Mouse (Mus musculus): Measurements from ENCODE around the gene Psmc1. TPM values are rescaled to one million over a fixed set of nuclear protein-coding genes. Genes with fewer than 3 reads are reported as not detected.

Gene Psmc1
- polyA plus RNA-seq, 1 experiment from 2014 or later = 308 TPM

DNA sequence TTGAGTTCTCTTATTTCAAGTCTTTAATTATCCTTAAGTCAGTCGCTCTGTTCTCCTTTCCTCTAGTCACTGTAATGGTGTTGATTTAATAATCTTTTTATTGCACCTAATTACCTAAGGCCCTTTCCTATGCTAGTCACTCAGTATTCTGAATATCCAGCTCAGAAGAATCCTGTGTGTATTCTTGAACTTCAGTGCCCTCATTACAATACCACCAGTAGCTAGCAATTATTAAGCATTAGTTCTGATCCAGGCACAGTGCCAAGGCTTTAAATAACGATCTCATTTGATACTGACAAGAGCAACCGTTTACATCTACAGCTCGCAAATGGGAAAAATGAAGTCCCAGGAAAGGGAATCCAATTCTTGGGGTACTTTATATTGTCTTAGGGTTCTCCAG is 34.2 kb upstream of the Psmc1 start:
- Histone ChIP-seq H3K4me3 (ENCODE audit: low read depth, low read length) (no peak overlapping the region), H3K36me3 (ENCODE audit: insufficient read depth) (no peaks in the 10 kb centered on the region), H3K27me3 (ENCODE audit: insufficient read depth, low read length) (no peaks in the 10 kb centered on the region), H3K4me1 (ENCODE audit: insufficient read depth) (no peaks in the 10 kb centered on the region), H3K4me2 (no peak overlapping the region), H3K27ac (ENCODE audit: low read depth) (no peak overlapping the region), H3K9me3 (ENCODE audit: low read depth, low read length) (no peaks in the 10 kb centered on the region), H3K9ac (no peak overlapping the region)
- peak; percentile 65 for DNase-seq
- TF ChIP-seq CTCF (IDR thresholded peaks at IDR 0.05; ENCODE audit: low read depth) = no peak
- no peak for ATAC-seq (ENCODE audit: insufficient read depth)
- WGBS = 47% methylated on average over 4 of the region's 4 CpGs

DNA sequence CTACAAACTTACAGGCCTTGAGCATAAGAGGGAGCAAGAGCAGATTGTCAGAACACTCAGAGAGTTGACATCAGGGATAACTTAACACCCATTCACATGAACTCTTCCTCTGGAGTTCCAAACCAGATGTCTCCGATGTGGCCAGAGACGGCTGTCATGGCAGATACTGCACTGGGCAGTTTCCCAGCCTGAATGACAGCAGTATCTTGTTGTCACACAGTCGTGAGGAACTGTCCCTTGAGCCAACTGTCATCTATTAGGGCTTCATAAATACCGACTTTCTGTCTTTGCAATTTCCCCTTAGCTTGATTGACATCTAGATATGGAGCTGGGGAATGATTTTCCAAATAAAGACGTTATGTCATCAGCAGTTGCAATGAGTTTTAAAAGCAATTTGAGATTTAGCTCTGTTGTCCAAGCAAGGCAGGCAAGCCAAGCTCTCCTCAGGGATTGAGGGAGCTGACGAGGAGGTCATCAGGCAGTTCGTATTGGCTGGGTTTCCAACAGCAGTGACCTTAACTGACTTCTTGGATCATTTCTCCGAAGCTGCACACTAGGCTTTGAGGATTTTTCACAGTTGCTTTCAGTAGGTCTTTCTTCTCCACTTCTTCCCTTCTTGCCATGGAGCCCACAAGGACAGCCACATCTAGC is 30.2 kb upstream of the Psmc1 start:
- TF ChIP-seq CTCF (IDR thresholded peaks at IDR 0.05; ENCODE audit: low read depth) = no peak
- DNase-seq = peak; percentile 89
- H3K4me3 ChIP-seq (ENCODE audit: low read depth, low read length) = no peak overlapping the region
- H3K4me2 ChIP-seq = no peak overlapping the region
- H3K9me3 ChIP-seq (ENCODE audit: low read depth, low read length) = no peaks in the 10 kb centered on the region
- no peaks in the 10 kb centered on the region for H3K36me3 ChIP-seq (ENCODE audit: insufficient read depth)
- peak; percentile 94 for ATAC-seq (ENCODE audit: insufficient read depth)
- no peak overlapping the region for H3K9ac ChIP-seq
- WGBS = 48% methylated on average over 8 of the region's 8 CpGs
- peaks cover 7% of the 10 kb centered on the region for H3K4me1 ChIP-seq (ENCODE audit: insufficient read depth)
- no peaks in the 10 kb centered on the region for H3K27me3 ChIP-seq (ENCODE audit: insufficient read depth, low read length)
- H3K27ac ChIP-seq (ENCODE audit: low read depth) = no peak overlapping the region

DNA sequence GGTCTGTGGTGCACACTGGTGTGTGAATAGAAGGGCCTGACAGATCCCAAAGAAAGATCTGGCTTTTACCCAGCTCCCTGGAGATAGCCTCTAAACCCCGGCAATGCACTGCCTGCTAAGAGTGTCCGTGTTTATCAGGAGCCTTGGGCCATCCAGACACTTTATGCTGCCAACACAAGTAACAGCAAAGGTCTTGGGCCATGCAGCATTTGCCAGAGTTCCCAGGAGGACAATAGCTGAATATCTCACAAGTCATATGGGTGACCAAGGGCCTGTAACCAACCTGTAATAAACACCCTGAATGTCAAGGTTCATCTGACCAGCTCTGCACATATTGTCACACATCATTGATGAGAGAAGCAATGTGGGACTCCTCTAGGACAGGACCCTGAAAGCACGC is 21.9 kb upstream of the Psmc1 start:
- H3K36me3 ChIP-seq (ENCODE audit: insufficient read depth) = no peaks in the 10 kb centered on the region
- no peak overlapping the region for H3K4me2 ChIP-seq
- H3K27ac ChIP-seq (ENCODE audit: low read depth) = no peak overlapping the region
- H3K4me3 ChIP-seq (ENCODE audit: low read depth, low read length) = no peak overlapping the region
- peaks cover 12% of the 10 kb centered on the region for H3K4me1 ChIP-seq (ENCODE audit: insufficient read depth)
- WGBS = 77% methylated on average over 3 of the region's 3 CpGs
- TF ChIP-seq CTCF (IDR thresholded peaks at IDR 0.05; ENCODE audit: low read depth) = no peak
- ATAC-seq (ENCODE audit: insufficient read depth) (no peak), DNase-seq (no peak)
- H3K9ac ChIP-seq = no peak overlapping the region
- no peaks in the 10 kb centered on the region for H3K27me3 ChIP-seq (ENCODE audit: insufficient read depth, low read length)
- no peaks in the 10 kb centered on the region for H3K9me3 ChIP-seq (ENCODE audit: low read depth, low read length)

DNA sequence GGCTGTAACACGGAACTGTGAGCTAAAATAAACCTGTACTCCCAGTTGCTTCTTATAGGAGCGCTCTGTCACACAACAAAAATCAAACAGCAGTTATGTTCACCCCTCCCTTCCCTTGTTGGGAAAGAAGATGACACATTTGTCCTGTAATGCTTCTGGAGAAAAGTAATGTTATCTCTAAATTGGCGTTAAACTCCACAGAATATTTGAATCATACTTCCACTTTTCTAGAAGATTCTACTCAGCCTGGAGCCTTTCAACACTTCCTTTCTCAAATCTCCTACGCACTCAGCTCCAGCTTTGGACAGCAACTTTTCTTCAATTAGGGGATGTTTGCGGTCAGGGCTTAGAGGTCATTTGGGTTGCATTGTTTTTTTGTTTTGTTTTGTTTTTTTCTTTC is 20.7 kb upstream of the Psmc1 start:
- Histone ChIP-seq H3K36me3 (ENCODE audit: insufficient read depth) (no peaks in the 10 kb centered on the region), H3K9me3 (ENCODE audit: low read depth, low read length) (no peaks in the 10 kb centered on the region), H3K27ac (ENCODE audit: low read depth) (no peak overlapping the region), H3K4me2 (no peak overlapping the region), H3K4me3 (ENCODE audit: low read depth, low read length) (no peak overlapping the region), H3K27me3 (ENCODE audit: insufficient read depth, low read length) (no peaks in the 10 kb centered on the region), H3K9ac (no peak overlapping the region), H3K4me1 (ENCODE audit: insufficient read depth) (peaks cover 8% of the 10 kb centered on the region)
- TF ChIP-seq CTCF (IDR thresholded peaks at IDR 0.05; ENCODE audit: low read depth) = no peak
- ATAC-seq (ENCODE audit: insufficient read depth) = no peak
- 81% methylated on average over 5 of the region's 5 CpGs for WGBS
- DNase-seq = no peak

DNA sequence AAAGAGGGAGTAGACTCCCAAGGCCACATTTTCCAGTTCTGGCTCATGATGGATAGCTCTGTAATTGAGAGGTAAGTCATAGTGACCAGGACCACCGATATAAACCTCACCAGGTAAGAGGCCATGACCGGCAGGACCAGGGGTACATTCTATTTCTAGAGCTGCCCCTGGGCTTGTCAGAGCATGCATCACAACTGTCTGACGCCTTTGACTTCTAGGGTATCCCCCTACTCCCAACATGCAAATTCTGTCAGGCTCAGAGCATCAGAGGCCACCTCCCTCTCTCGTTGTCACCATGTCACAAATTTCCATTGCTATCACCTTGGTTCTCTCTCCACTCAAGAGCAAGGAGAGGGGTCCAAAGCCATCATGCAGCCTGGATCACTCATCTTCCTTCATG is 19.2 kb upstream of the Psmc1 start:
- H3K9ac ChIP-seq = no peak overlapping the region
- no peak overlapping the region for H3K4me3 ChIP-seq (ENCODE audit: low read depth, low read length)
- no peaks in the 10 kb centered on the region for H3K27me3 ChIP-seq (ENCODE audit: insufficient read depth, low read length)
- no peak overlapping the region for H3K27ac ChIP-seq (ENCODE audit: low read depth)
- H3K4me2 ChIP-seq = no peak overlapping the region
- ATAC-seq (ENCODE audit: insufficient read depth) = no peak
- no peak for TF ChIP-seq CTCF (IDR thresholded peaks at IDR 0.05; ENCODE audit: low read depth)
- H3K36me3 ChIP-seq (ENCODE audit: insufficient read depth) = no peaks in the 10 kb centered on the region
- 80% methylated on average over 4 of the region's 4 CpGs for WGBS
- DNase-seq = no peak
- H3K9me3 ChIP-seq (ENCODE audit: low read depth, low read length) = no peaks in the 10 kb centered on the region
- H3K4me1 ChIP-seq (ENCODE audit: insufficient read depth) = no peaks in the 10 kb centered on the region

DNA sequence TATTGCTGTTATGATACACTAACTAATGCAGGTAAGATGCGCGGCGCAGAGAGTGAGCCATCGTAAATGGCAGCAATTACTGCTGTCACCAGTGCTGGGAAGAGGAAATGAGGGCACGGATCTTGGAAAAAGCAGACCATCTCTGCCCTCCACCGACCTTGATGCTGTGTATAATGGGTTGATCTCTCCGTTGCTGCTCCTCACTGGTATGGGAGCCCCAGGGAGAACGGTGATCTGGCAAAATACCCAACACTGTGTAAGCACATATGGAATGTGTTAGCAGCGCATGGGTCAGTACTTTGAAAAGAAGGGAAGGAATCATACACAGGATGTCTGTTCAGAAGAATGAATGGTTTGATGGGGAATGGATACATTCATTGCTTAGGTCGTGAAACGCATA is 16.9 kb upstream of the Psmc1 start:
- no peak for DNase-seq
- H3K36me3 ChIP-seq (ENCODE audit: insufficient read depth) = no peaks in the 10 kb centered on the region
- no peak overlapping the region for H3K4me2 ChIP-seq
- H3K4me3 ChIP-seq (ENCODE audit: low read depth, low read length) = no peak overlapping the region
- H3K4me1 ChIP-seq (ENCODE audit: insufficient read depth) = no peaks in the 10 kb centered on the region
- H3K9me3 ChIP-seq (ENCODE audit: low read depth, low read length) = no peaks in the 10 kb centered on the region
- no peak overlapping the region for H3K27ac ChIP-seq (ENCODE audit: low read depth)
- H3K9ac ChIP-seq = no peak overlapping the region
- no peak for ATAC-seq (ENCODE audit: insufficient read depth)
- H3K27me3 ChIP-seq (ENCODE audit: insufficient read depth, low read length) = no peaks in the 10 kb centered on the region
- 76% methylated on average over 11 of the region's 11 CpGs for WGBS
- TF ChIP-seq CTCF (IDR thresholded peaks at IDR 0.05; ENCODE audit: low read depth) = no peak

DNA sequence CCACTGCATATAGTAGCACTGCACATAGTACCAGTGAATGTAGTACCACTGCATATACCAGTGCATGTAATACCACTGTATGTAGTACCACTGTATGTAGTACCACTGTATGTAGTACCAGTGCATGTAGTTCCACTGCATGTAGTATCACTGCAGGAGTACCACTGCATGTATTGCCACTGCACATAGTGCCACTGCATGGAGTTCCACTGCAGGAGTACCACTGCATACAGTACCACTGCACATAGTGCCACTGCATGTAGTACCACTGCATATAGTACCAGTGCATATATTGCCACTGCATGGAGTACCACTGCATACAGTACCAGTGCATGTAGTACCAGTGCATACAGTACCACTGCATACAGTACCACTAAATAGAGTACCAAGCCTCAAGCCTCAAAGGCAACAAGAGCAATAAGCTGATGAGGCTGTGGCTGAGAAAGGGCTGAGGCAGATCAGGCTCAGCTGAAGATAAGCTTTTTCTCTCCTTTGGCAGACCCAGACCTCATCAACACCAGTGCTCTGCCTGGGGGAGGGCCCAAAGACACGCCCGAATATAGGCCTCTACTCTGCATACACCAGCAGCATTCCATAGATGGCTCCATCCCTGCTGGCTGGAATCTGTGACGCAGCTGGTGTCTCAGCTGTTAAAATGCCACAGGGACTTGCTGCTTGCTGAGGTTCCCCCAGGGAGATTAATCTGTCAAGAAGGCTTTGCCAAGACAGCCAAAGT is 9.8 kb upstream of the Psmc1 start:
- Histone ChIP-seq H3K27me3 (ENCODE audit: insufficient read depth, low read length) (0 out of 2 replicates have a peak, but pooled peaks cover 3% of the 10 kb centered on the region), H3K4me1 (ENCODE audit: insufficient read depth) (no peaks in the 10 kb centered on the region), H3K4me3 (ENCODE audit: low read depth, low read length) (no peak overlapping the region), H3K9ac (no peak overlapping the region), H3K4me2 (no peak overlapping the region), H3K27ac (ENCODE audit: low read depth) (no peak overlapping the region), H3K36me3 (ENCODE audit: insufficient read depth) (no peaks in the 10 kb centered on the region), H3K9me3 (ENCODE audit: low read depth, low read length) (no peaks in the 10 kb centered on the region)
- TF ChIP-seq CTCF (IDR thresholded peaks at IDR 0.05; ENCODE audit: low read depth) = peak; percentile 32
- DNase-seq (no peak), ATAC-seq (ENCODE audit: insufficient read depth) (peak; percentile 40)
- 45% methylated on average over 3 of the region's 3 CpGs for WGBS
